Mouse (Mus musculus) thymus, adult 2 months (tissue): ENCODE measurements around the gene Zcchc9.

Source experiments
- CTCF ChIP-seq: fragments of 200-500 bp; IDR thresholded peaks from 2 replicates; pipeline ENCODE4 v1.5.1; 2012; ENCODE audit warnings: mild to moderate bottlenecking, control low read depth, low read length, moderate library complexity, borderline replicate concordance; ENCODE audit not compliant: control insufficient read depth, poor library complexity, insufficient read depth; ENCODE audit errors: extremely low read depth
- POLR2A ChIP-seq: fragments of 200-500 bp; IDR thresholded peaks from 2 replicates; pipeline ENCODE4 v1.6.1; 2012; ENCODE audit warnings: mild to moderate bottlenecking, low read length, control low read depth, moderate library complexity; ENCODE audit not compliant: control insufficient read depth, poor library complexity, insufficient read depth; ENCODE audit errors: extremely low read depth

DNA sequence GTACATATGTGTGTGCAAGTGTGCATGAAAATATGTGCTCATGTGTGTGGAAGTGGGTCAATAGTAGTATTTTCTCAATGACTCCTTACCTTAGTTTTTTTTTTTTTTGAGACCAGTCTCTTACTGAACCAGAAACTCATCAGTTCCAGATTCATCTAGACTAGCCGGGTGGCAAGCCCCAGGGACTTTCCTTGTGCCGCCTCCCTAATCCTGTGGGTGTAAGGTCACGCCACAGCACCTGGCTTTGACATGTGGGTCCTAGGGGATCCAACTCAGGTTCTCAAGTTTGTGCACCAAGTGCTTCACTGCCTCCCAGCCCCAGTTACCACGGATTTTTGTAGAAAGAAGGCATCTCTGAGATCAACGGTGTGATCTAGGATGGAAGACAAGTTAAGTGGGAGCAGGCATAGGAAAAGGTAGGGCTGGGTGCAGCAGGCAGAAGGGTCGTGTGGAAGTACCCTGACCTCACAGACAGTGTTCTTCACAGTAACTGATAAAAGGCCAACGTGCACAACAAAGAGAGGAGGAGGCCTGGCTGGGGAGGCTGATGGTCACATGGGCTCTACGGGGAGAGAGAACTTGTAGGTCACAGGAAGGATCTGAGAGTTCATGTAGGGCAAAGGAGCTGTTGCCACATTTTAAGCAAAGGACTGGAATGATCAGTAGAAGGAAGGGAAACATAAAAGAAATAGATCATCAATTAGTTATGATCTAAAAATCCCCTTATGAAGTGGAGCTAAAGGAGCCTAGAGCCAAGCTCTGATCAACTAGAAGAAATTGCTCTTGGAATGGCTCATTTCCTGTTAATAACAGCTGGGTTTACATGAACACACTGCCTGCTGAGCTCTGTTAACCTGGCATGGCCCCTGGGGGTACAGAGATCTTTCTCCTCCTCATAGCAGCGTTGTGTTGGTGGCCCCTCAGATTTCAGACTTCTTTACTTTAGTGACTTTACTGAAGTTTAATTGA lies 38.5 kb downstream of the Zcchc9 start:
- TF ChIP-seq CTCF (no peak), POLR2A (no peak)
